Mouse (Mus musculus) liver, embryonic 15.5 days (tissue): ENCODE data around the gene Hnrnpa0. TPM values are rescaled to one million over a fixed set of nuclear protein-coding genes. Genes with fewer than 3 reads are reported as not detected.

ENCODE experiments used
- ATAC-seq: fragments of 200-750 bp; cut with Nextera tagmentation; 2 replicates; pipeline ENCODE4 v1.8.0; 2017; ENCODE audit warnings: moderate number of reproducible peaks, mild to moderate bottlenecking, moderate library complexity; ENCODE audit not compliant: insufficient read depth
- H3K27ac ChIP-seq: fragments of 300-500 bp; sonication (generic); replicated peaks from 2 replicates; pipeline ENCODE4 v1.5.1; 2015; ENCODE audit warnings: mild to moderate bottlenecking, inconsistent platforms
- H3K27me3 ChIP-seq: fragments of 300-500 bp; sonication (generic); 2 replicates; pipeline ENCODE4 v1.6.1; 2015; ENCODE audit warnings: mild to moderate bottlenecking, inconsistent platforms
- H3K36me3 ChIP-seq: fragments of 300-500 bp; sonication (generic); replicated peaks from 2 replicates; pipeline ENCODE4 v1.6.1; 2015; ENCODE audit warnings: moderate library complexity, mild to moderate bottlenecking, inconsistent platforms
- H3K4me1 ChIP-seq: fragments of 300-500 bp; sonication (generic); replicated peaks from 2 replicates; pipeline ENCODE4 v1.6.1; 2015; ENCODE audit warnings: inconsistent platforms
- H3K4me2 ChIP-seq: fragments of 300-500 bp; sonication (generic); 2 replicates; pipeline ENCODE4 v1.6.1; 2015; ENCODE audit warnings: moderate library complexity, mild to moderate bottlenecking, inconsistent platforms
- H3K4me3 ChIP-seq: fragments of 300-500 bp; sonication (generic); replicated peaks from 2 replicates; pipeline ENCODE4 v1.5.1; 2015; ENCODE audit warnings: mild to moderate bottlenecking, inconsistent platforms
- H3K9ac ChIP-seq: fragments of 300-500 bp; sonication (generic); 2 replicates; pipeline ENCODE4 v1.6.1; 2015; ENCODE audit warnings: moderate library complexity, mild to moderate bottlenecking, inconsistent platforms
- H3K9me3 ChIP-seq: fragments of 300-500 bp; sonication (generic); replicated peaks from 2 replicates; pipeline ENCODE4 v1.6.1; 2016; ENCODE audit warnings: inconsistent platforms
- WGBS: fragments of 180-500 bp; shearing (Covaris S2); methylation state at CpG from one replicate; pipeline ENCODE4 v1.1.7; 2015; ENCODE audit warnings: mixed read lengths; ENCODE audit not compliant: insufficient replicate concordance; 5-methylcytosine and 5-hydroxymethylcytosine counted together
- polyA plus RNA-seq: library from polyadenylated mRNA; unstranded; fragments of >200 nt; fragmentation: Nextera tagmentation; extraction: Ambion mirVana; gene quantifications from 2 replicates; pipeline ENCODE4 v1.2.1, GENCODE M21; 2015

Hnrnpa0 gene
- 5.2 and 6.2 TPM in 2 replicates for polyA plus RNA-seq

GRCm38 (mm10) chr13:58128396-58128767, at the start of gene Hnrnpa0:
TSS of gene Hnrnpa0 (minus strand) at chr13:58128556.
- peak within 1 kb of the TSS; percentile 99 for H3K9ac ChIP-seq
- under 1% methylated on average over 54 of the region's 62 CpGs for WGBS
- H3K9me3 ChIP-seq, result no peaks in the 10 kb centered on the region
- peak within 1 kb of the TSS; percentile 96 for H3K27ac ChIP-seq
- H3K27me3 ChIP-seq, result no peaks in the 10 kb centered on the region
- ATAC-seq, result peak; percentile 87
- H3K36me3 ChIP-seq, result peaks cover 14% of the 10 kb centered on the region
- peaks cover 40% of the 10 kb centered on the region for H3K4me1 ChIP-seq
- H3K4me2 ChIP-seq, result peak within 1 kb of the TSS; percentile 82
- H3K4me3 ChIP-seq, result peak within 1 kb of the TSS; percentile 81

GRCm38 (mm10) chr13:58177511-58178208, 49.3 kb upstream of the Hnrnpa0 start:
- H3K4me3 ChIP-seq, result no peak overlapping the region
- no peaks in the 10 kb centered on the region for H3K9me3 ChIP-seq
- no peak for ATAC-seq
- WGBS, result 85% methylated on average over 9 of the region's 9 CpGs
- H3K4me1 ChIP-seq, result no peaks in the 10 kb centered on the region
- H3K27me3 ChIP-seq, result no peaks in the 10 kb centered on the region
- no peak overlapping the region for H3K9ac ChIP-seq
- no peak overlapping the region for H3K4me2 ChIP-seq
- H3K27ac ChIP-seq, result no peak overlapping the region
- H3K36me3 ChIP-seq, result peaks cover 72% of the 10 kb centered on the region

GRCm38 (mm10) chr13:58176105-58176504, 47.7 kb upstream of the Hnrnpa0 start:
- H3K4me1 ChIP-seq, result no peaks in the 10 kb centered on the region
- peaks cover 67% of the 10 kb centered on the region for H3K36me3 ChIP-seq
- H3K9me3 ChIP-seq, result no peaks in the 10 kb centered on the region
- ATAC-seq, result no peak
- WGBS, result 69% methylated on average over 3 of the region's 3 CpGs
- no peak overlapping the region for H3K27ac ChIP-seq
- no peak overlapping the region for H3K4me2 ChIP-seq
- no peaks in the 10 kb centered on the region for H3K27me3 ChIP-seq
- no peak overlapping the region for H3K4me3 ChIP-seq
- no peak overlapping the region for H3K9ac ChIP-seq

- peaks cover 20% of the 10 kb centered on the region for H3K36me3 ChIP-seq
- no peak overlapping the region for H3K9ac ChIP-seq
- no peak for ATAC-seq
- H3K4me2 ChIP-seq, result no peak overlapping the region
- no peak overlapping the region for H3K4me3 ChIP-seq
- H3K4me1 ChIP-seq, result no peaks in the 10 kb centered on the region
- H3K27me3 ChIP-seq, result no peaks in the 10 kb centered on the region
- no peaks in the 10 kb centered on the region for H3K9me3 ChIP-seq
- no peak overlapping the region for H3K27ac ChIP-seq
Observed at GRCm38 (mm10) chr13:58168119-58168518, 39.8 kb upstream of the Hnrnpa0 start.

- Histone ChIP-seq H3K9ac (no peak overlapping the region), H3K9me3 (no peaks in the 10 kb centered on the region), H3K27ac (no peak overlapping the region), H3K36me3 (peaks cover 30% of the 10 kb centered on the region), H3K27me3 (no peaks in the 10 kb centered on the region), H3K4me3 (no peak overlapping the region), H3K4me1 (peaks cover 5% of the 10 kb centered on the region; the same call in 1 of the 2 replicates), H3K4me2 (no peak overlapping the region)
- WGBS, result 80% methylated on average over 12 of the region's 12 CpGs
- no peak for ATAC-seq
Observed at GRCm38 (mm10) chr13:58163343-58163742, 35.0 kb upstream of the Hnrnpa0 start.

GRCm38 (mm10) chr13:58160761-58161160, 32.4 kb upstream of the Hnrnpa0 start:
- Histone ChIP-seq H3K9ac (no peak overlapping the region), H3K36me3 (peaks cover 30% of the 10 kb centered on the region), H3K4me1 (peaks cover 21% of the 10 kb centered on the region), H3K4me3 (no peak overlapping the region), H3K27ac (no peak overlapping the region), H3K27me3 (no peaks in the 10 kb centered on the region), H3K9me3 (no peaks in the 10 kb centered on the region), H3K4me2 (no peak overlapping the region)
- ATAC-seq, result no peak
- 85% methylated on average over 15 of the region's 15 CpGs for WGBS

- H3K27ac ChIP-seq, result peak overlapping the region; percentile 81
- H3K36me3 ChIP-seq, result peaks cover 23% of the 10 kb centered on the region
- H3K9ac ChIP-seq, result peak overlapping the region; percentile 76
- peak overlapping the region; percentile 87 for H3K4me3 ChIP-seq
- 3% methylated on average over 16 of the region's 16 CpGs for WGBS
- H3K4me2 ChIP-seq, result peak overlapping the region; percentile 98
- no peaks in the 10 kb centered on the region for H3K27me3 ChIP-seq
- peaks cover 21% of the 10 kb centered on the region for H3K4me1 ChIP-seq
- H3K9me3 ChIP-seq, result no peaks in the 10 kb centered on the region; the same call in 1 of the 2 replicates
- peak; percentile 68 for ATAC-seq
Observed at GRCm38 (mm10) chr13:58158099-58158912, 29.9 kb upstream of the Hnrnpa0 start.

GRCm38 (mm10) chr13:58157447-58158098, 29.2 kb upstream of the Hnrnpa0 start, which contains the start of gene Idnk:
TSS of gene Idnk (plus strand) at chr13:58157649.
- peak; percentile 83 for ATAC-seq
- Histone ChIP-seq H3K27me3 (no peaks in the 10 kb centered on the region), H3K4me1 (peaks cover 21% of the 10 kb centered on the region), H3K36me3 (peaks cover 23% of the 10 kb centered on the region), H3K4me3 (peak within 1 kb of the TSS; percentile 87), H3K27ac (peak within 1 kb of the TSS; percentile 81), H3K9ac (peak within 1 kb of the TSS; percentile 76), H3K4me2 (peak within 1 kb of the TSS; percentile 98), H3K9me3 (no peaks in the 10 kb centered on the region; the same call in 1 of the 2 replicates)
- WGBS, result under 1% methylated on average over 30 of the region's 30 CpGs

GRCm38 (mm10) chr13:58157036-58157435, 28.7 kb upstream of the Hnrnpa0 start:
- 0 out of 2 replicates have a peak, but pooled peaks cover under 1% of the 10 kb centered on the region for H3K27me3 ChIP-seq
- peak overlapping the region; percentile 76 for H3K9ac ChIP-seq
- peaks cover 21% of the 10 kb centered on the region for H3K4me1 ChIP-seq
- no peaks in the 10 kb centered on the region; the same call in 1 of the 2 replicates for H3K9me3 ChIP-seq
- H3K27ac ChIP-seq, result peak overlapping the region; percentile 81; the same call in 1 of the 2 replicates
- ATAC-seq, result peak; percentile 22
- H3K4me3 ChIP-seq, result peak overlapping the region; percentile 87
- 10% methylated on average over 8 of the region's 8 CpGs for WGBS
- H3K36me3 ChIP-seq, result peaks cover 23% of the 10 kb centered on the region
- peak overlapping the region; percentile 98 for H3K4me2 ChIP-seq

GRCm38 (mm10) chr13:58156031-58156430, 27.7 kb upstream of the Hnrnpa0 start:
- no peak for ATAC-seq
- Histone ChIP-seq H3K36me3 (peaks cover 14% of the 10 kb centered on the region), H3K4me3 (no peak overlapping the region), H3K4me2 (no peak overlapping the region), H3K9ac (no peak overlapping the region), H3K27ac (no peak overlapping the region), H3K9me3 (no peaks in the 10 kb centered on the region; the same call in 1 of the 2 replicates), H3K27me3 (peaks cover 9% of the 10 kb centered on the region), H3K4me1 (peaks cover 21% of the 10 kb centered on the region)
- WGBS, result 65% methylated on average over 2 of the region's 2 CpGs

GRCm38 (mm10) chr13:58150442-58150841, 22.1 kb upstream of the Hnrnpa0 start:
- Histone ChIP-seq H3K9ac (no peak overlapping the region), H3K4me3 (no peak overlapping the region), H3K27ac (no peak overlapping the region), H3K4me1 (peaks cover 15% of the 10 kb centered on the region; the same call in 1 of the 2 replicates), H3K27me3 (peaks cover 26% of the 10 kb centered on the region), H3K36me3 (no peaks in the 10 kb centered on the region), H3K9me3 (no peaks in the 10 kb centered on the region; the same call in 1 of the 2 replicates), H3K4me2 (no peak overlapping the region)
- 55% methylated on average over 11 of the region's 11 CpGs for WGBS
- ATAC-seq, result no peak
